Mouse (Mus musculus) heart, adult 8-10 months (tissue): ENCODE results near the gene Tmc4. TPM values are rescaled to one million over a fixed set of nuclear protein-coding genes. Genes with fewer than 3 reads are reported as not detected.

Experiments used
- DNase-seq: peaks from one replicate; pipeline ENCODE4 v3.0.0; 2022; ENCODE audit warnings: low spot score
- total RNA-seq, 4 experiments: library from RNA; stranded (reverse); gene quantifications; 2 replicates each; pipeline ENCODE4 v1.2.4; 2022

Gene Tmc4
- total RNA-seq, 4 experiments from 2014 or later = 0.66 to 1.1 (median 0.80) TPM

DNA sequence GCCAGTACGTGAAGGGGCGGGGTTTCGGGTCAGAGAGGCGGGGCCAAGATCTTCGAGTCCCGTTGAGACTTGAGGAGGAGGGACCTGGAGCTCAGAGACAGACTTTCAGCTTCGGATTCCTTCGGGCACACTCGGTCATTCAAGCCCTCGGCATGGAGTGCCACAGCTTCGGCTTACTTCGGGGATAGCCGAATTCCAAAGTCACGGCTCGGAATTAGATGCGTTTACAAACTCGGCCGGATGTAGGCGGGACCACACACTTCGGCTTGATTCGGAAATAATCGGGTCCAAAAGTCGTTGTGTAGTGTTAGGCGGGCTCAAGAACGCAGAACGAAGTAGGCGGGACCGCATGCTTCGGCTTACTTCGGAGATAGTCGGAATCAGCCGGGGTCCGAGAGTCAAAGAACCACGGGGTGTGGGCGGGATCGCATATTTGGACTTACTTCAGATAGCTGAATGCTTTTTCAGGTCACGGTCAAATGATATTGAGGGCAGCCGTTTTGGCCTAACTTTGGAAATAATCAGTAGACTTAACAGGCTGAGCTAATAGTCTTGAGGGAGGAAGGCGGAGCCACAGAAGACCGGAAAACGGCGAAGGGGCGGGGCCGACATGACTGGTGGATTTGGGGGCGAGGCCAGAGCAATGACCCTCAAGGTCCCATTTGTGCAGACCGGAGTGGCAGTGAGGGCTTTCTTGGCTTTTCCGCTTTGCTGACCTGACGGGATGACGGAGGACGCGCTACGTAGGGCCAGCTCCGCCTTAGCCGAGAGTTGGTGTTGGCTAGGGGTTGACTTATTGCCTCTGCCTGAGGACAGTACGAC is 15.8 kb upstream of the Tmc4 start, which contains the start of gene Mboat7:
TSS of gene Mboat7 (minus strand) at position 537 of the 822 bp plus-strand sequence.
- peak; percentile 97 for DNase-seq

DNA sequence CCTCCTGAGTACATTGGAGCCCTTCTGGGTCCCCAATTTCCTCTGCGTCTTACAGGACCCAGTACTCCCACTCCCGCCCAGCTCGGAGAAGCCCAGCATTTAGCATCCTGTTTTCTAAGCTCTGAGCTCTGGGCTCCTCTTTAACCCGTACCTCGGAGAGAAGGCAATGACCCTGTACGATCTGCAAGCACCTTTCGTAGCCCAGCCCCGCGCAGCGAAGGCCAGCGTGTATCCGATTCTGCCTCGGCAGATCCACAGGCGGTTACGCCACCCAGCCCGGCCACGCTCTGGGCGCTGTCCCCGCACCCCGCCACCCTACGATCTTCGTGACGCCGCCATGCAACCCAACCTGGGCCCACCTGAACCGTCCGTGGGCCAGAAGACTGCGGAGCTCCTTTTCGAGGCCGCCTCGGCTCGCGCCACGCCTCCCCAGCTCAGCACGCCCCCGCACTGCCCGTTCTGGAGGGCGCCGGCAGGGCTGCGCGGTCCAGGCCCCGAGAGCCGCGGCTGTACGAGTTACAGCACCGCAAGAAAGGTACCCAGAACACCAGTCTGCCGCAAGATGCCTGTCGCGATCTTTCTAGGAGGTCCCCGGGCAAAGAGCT is 15.1 kb upstream of the Tmc4 start, which contains the start of gene Tsen34:
TSS of gene Tsen34 (plus strand) at position 482 of the 605 bp plus-strand sequence.
- no peak for DNase-seq

DNA sequence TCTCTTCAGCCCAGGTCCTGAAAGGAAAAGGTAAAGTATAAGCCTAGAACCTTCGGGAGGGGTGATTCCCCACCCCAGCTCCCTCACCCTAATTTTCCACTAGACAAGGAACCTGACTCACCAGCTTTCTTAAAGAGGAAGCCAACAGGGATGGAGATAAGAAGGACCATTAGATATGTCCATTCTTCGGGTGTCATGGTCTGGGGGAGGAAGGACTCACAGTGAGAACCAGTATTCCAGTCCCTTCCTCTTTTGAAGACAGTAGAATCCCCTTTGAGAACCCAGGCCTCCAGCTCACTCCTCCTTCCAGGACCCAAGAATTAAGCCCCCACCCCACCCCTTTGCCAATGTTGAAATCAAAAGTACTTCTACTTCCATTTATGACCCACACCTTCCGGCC is 14.6 kb upstream of the Tmc4 start:
- DNase-seq = no peak

DNA sequence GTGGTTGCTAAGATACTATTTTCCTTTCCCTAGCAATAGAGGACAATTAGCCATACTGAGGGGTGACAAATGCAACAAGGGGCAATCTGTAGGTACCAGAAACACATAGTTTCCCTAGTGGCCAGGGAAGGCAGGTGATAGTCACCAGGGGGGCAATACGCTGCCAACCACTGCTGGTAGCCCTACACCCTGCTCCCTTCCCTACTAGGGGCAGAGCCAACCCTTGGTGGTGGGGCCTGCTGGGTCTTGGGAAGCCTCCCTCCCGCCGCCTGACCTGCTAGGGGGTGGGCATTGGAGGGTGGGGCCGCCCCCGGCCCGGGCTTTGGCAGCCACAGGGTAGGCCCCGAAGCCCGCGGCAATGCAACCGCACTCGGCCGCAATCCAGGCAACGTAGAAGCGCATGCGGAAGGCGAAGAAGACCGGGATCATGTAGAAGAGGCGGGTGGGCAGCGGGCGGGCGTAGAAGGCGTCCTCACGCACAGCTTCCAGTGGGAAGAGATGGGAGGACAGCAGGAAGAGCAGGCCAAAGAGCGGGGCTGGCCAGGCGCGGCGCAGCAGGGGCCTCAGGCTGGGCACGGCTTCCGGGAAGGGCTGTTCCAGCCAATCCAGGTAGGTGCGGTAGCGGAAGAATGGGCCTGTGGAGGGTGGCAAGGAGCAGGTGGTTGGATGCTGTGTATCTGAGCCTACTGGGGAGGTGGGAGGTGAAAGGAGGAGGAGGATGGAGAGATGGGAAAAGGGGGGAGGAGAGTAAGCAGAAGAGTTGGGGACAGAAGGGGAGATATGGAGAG is 8.2 kb upstream of the Tmc4 start:
- no peak for DNase-seq

DNA sequence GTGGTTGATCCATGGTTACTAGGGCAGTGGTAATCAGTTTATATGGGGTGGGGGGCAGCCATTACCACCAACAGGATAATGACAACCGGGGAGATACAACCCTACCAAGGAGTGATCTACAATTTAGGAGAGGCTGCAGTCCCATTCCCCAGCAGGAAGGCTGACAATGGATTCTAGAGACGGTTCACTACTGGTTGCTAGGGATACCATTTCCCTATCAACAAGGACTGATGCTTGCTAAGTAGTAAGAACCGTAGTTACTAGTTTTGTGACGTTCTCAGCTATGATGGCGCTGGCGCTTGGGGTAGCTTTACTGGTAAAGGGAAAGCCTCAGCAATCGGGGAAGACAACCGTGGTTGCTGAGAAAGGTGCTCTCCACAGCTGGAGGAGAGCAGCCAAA is 7.3 kb upstream of the Tmc4 start:
- no peak for DNase-seq

GRCm38 (mm10) chr7:3683908-3684550 is 6.7 kb upstream of the Tmc4 start:
- no peak for DNase-seq

- no peak for DNase-seq
Measured at GRCm38 (mm10) chr7:3676371-3676770, 982 bp downstream of the Tmc4 start.

- DNase-seq = no peak
Measured at GRCm38 (mm10) chr7:3675228-3675548, 2.2 kb downstream of the Tmc4 start.

- peak; percentile 76 for DNase-seq
Measured at GRCm38 (mm10) chr7:3674507-3675227, 2.7 kb downstream of the Tmc4 start.

DNA sequence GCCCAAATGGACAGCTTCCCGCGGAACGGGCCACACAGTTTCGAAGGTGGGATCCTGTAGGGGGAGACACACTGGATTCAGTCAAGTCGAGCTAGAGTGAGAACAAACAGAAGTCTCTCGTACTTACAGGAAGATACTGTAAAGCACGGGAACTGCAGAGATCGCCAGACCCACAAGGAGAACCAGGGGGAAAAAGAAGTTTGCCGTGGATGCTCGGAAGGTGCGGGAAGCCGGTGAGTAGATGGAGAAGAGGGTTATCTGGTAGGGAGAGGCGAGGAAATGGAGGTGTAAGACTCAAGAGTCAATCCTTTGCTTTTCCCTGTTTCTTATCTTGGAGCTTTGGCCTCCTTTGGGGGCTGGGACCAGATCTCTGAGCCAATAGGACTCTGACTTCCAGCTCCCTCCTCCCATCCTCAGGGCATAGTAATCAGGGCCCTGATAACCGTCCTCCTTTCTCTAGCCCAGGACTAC is 10.4 kb downstream of the Tmc4 start:
- no peak for DNase-seq

DNA sequence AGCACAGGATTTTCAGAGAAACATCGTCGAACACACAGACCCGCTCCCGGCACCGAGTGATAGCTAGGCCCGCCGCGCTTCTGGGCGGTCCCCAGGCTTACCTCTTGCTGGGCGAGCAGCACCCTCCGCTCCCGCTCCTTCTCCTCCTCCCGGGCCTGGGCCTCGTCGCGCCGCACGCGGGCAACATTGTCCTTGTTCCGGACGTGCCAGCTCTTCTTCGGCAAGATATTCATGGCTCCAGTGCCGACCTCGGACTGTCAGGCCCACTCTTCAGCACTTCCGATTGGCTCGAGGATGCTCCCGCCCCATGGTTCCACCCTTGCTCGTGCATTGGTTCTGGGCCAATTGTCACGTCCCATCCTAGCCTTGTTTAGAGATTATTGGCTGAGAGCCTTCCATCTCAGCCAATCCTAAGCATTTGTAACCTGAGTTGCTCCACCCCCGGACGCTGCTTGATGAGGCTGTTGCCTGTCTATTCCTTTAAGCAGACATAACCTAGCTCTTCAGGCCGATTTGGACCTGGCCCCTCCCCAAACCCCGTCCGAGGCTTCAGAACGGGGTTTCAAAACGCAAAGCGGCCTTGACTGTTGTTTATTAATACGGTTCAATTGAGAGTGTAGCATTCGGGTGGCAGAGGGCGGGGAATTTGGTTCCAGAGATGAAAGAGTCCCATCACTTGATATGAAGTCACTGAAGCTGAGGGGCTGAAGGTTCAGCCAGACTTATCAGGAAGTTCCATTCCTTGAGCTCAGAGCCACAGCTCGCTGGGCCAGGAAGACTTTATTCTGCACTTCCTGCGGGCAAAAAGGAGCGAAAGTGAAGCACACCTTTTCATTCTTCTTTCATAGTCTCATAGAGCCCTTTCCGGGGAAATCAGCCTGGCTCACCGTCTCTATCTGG is 11.9 kb downstream of the Tmc4 start, which contains the start of gene Leng1:
TSS of gene Leng1 (minus strand) at position 626 of the 900 bp plus-strand sequence.
- DNase-seq = peak; percentile 99

- no peak for DNase-seq
Measured at GRCm38 (mm10) chr7:3664524-3665214, 12.7 kb downstream of the Tmc4 start.

DNA sequence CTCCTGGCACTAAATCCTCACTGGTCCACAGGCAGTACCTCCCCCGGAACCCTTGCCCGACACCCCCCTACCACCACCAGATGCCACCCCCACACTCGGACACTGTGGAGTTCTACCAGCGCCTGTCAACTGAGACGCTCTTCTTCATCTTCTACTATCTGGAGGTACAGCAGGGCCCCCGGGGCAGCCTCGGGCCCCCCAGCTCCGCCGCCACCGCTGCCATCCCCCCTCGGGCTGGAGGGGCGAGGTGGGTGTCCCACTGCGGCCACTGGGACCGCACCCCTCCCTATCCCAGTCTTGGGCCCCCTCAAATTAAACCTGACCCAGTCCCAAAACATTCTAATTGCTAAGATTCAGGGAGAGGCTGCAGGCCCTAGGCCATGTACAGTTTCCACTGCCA is 18.8 kb downstream of the Tmc4 start:
- no peak for DNase-seq

DNA sequence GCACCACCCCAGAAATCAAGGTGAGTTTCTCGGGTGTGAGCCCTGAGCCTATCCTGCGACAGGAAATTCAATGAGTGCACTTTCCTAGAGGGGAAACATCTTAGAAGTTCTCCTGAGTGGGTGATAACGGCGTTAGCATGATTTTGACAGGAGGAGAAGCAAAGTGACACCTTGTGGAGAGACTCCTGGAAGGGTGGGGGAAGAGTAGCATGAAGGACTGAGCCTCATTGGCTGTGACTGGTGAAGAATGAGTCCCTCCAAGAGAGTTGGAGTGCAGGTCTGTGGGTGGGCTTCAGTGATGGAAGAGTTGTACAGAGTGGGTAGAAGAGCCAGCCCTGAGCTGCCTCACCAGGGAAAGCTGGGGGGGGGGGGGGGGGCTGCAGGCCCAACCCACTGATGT is 20.4 kb downstream of the Tmc4 start:
- DNase-seq = no peak

DNA sequence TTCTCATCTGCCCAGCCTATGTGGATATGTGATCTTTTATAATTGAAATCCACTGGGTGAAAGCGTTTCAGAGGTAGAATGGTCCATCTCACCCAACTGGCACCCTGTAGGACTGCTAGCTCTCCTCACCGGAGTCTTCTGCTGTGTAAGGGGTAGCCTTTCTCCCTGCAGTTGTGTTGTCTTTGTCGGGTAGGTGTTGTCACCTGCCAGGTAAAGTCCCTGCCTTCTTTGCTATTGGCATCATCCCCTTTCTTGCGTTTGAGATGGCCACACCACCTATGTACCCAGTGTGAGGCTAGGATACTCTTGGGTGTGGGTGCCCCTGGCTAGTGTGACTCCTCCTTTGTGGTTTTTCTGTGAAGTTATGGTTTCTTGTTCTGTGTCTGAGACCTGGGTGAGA is 30.7 kb downstream of the Tmc4 start:
- no peak for DNase-seq

GRCm38 (mm10) chr7:3646188-3646587 is 31.2 kb downstream of the Tmc4 start:
- DNase-seq = no peak

DNA sequence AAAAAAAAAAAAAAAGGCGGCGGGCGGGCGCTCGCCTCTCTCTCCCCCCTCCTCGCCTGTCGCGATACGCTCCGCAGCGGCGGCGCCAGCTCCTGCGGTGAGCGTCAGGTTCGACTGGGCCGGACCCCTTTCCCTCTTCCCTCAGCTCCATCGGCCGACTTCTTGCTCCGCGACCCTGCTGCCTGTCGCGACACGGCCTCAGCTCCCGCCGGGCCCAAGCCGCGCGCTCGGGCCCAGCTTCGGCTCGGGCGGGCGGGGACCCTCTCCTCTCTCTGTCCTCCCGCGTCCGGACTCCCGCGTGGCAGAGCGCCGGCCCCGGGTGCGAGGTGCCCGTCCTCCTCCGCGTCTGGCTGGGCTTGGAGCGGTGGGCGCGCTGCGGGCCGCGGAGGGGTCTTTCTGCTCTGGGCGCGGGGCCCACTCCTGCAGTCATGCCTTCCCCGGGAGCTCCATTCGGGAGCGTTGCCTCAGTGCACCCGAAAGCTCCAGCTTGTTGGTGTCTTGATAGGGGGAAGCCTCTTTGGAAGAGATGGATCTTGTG is 31.8 kb downstream of the Tmc4 start:
- DNase-seq = no peak

- peak; percentile 99 for DNase-seq
Measured at GRCm38 (mm10) chr7:3644672-3645487, 32.5 kb downstream of the Tmc4 start, which contains the start of gene Cnot3. Cnot3 (plus strand) TSS chr7:3645268.
